Mouse (Mus musculus): Measurements from ENCODE around the gene Btn2a2.

DNA sequence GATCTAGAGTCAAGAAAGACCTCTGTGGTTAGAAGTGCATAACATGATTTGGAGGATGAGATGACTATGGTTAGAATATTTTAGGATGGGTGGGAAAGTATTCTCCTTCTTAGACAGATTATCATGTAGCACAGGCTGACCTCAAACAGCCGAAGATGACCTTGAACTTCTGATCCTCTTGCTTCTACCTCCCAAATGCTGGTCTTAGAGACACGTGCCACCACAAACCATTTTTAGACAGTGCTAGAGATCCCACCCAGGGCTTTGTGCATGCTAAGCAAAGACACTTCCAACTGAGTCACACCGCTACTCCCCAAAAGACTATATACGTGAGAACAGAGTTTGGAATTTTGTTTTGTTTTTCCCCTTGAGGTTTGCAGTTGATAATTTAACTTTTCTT is 26.6 kb downstream of the Btn2a2 start:
- TF ChIP-seq CTCF (IDR thresholded peaks at IDR 0.05; ENCODE audit: insufficient read depth, low read length) (no peak), POLR2A (IDR thresholded peaks at IDR 0.05; ENCODE audit: borderline replicate concordance, extremely low read depth, low read depth, low read length) (no peak)

Data from lung, adult 2 months (tissue).